Mouse (Mus musculus) effector memory CD4-positive, alpha-beta T cell, adult 5 months (primary cell): ENCODE data around the gene Rpap1. TPM values are rescaled to one million over a fixed set of nuclear protein-coding genes. Genes with fewer than 3 reads are reported as not detected.

Experiments
- polyA plus RNA-seq: library from polyadenylated mRNA; unstranded; fragments of 100-300 nt; shearing (Covaris generic); gene quantifications from one replicate; pipeline ENCODE4 v1.2.1, GENCODE M21; 2017

Gene Rpap1
- polyA plus RNA-seq = 24.5 TPM

GRCm38 (mm10) chr2:119787206-119787883 lies at the start of gene Rpap1:
Gene Rpap1 (minus strand): TSS chr2:119787537.

GRCm38 (mm10) chr2:119797279-119797783 lies 10.0 kb upstream of the Rpap1 start, which contains the start of gene Tyro3:
Gene Tyro3 (plus strand): TSS chr2:119797733.

GRCm38 (mm10) chr2:119760251-119760650 lies 27.1 kb downstream of the Rpap1 start, which contains the start of gene Ltk:
Gene Ltk (minus strand): TSS chr2:119760431.

GRCm38 (mm10) chr2:119741581-119742411 lies 45.5 kb downstream of the Rpap1 start, which contains the start of gene Itpka:
Gene Itpka (plus strand): TSS chr2:119742337.

Other genes starting within 250 kb of the Rpap1 start
- 0.25 TPM for gene Exd1, start 239.9 kb downstream of the Rpap1 start, polyA plus RNA-seq
- gene Chp1, start 239.8 kb downstream of the Rpap1 start, polyA plus RNA-seq = 96.5 TPM
- 0.70 TPM for gene Nusap1, start 169.2 kb downstream of the Rpap1 start, polyA plus RNA-seq
- gene Oip5, start 169.1 kb downstream of the Rpap1 start, polyA plus RNA-seq = 0.70 TPM
- 10.5 TPM for gene Ndufaf1, start 124.7 kb downstream of the Rpap1 start, polyA plus RNA-seq
- gene Rtf1, start 112.5 kb downstream of the Rpap1 start, polyA plus RNA-seq = 64.8 TPM
- 0.20 TPM for gene Itpka, start 45.2 kb downstream of the Rpap1 start, polyA plus RNA-seq
- 0.62 TPM for gene Ltk, start 27.1 kb downstream of the Rpap1 start, polyA plus RNA-seq
- gene Tyro3, start 10.2 kb upstream of the Rpap1 start, polyA plus RNA-seq = 4.8 TPM
- gene Mga, start 109.7 kb upstream of the Rpap1 start, polyA plus RNA-seq = 36.8 TPM
- gene Mapkbp1, start 185.2 kb upstream of the Rpap1 start, polyA plus RNA-seq = 4.7 TPM
- gene Jmjd7, start 239.9 kb upstream of the Rpap1 start, polyA plus RNA-seq = 6.0 TPM
- gene Gm28042, start 240.0 kb upstream of the Rpap1 start, polyA plus RNA-seq = 2.2 TPM
- 0.99 TPM for gene Pla2g4b, start 245.9 kb upstream of the Rpap1 start, polyA plus RNA-seq